Mouse (Mus musculus): ENCODE results near the gene Hsf2bp.

GRCm38 (mm10) chr17:31904036-31904435 lies 132.1 kb downstream of the Hsf2bp start:
- TF ChIP-seq POLR2A (IDR thresholded peaks at IDR 0.05; ENCODE audit: borderline replicate concordance, control insufficient read depth, low read depth, low read length) = no peak
- TF ChIP-seq CTCF (IDR thresholded peaks at IDR 0.05; ENCODE audit: control insufficient read depth, insufficient read depth, low read length) = no peak

Measured in bone marrow, adult 2 months (tissue).